Mouse (Mus musculus) frontal cortex, adult 2 months (tissue): ENCODE data around the gene Tbc1d1. TPM values are rescaled to one million over a fixed set of nuclear protein-coding genes. Genes with fewer than 3 reads are reported as not detected.
"Not testable (repeated sequence)": the region's sequence is repeated elsewhere in the genome, so short reads cannot be mapped to it uniquely, and the experiment has no call there.

ENCODE experiments used
- DNase-seq, 2 experiments: peaks; one replicate each; pipeline ENCODE4 v3.0.0; 2022; ENCODE audit warnings: low spot score in 1 of 2; ENCODE audit errors: extremely low spot score in 1 of 2
- polyA plus RNA-seq: library from polyadenylated mRNA; depleted of rRNA; stranded (reverse); fragments of >200 nt; gene quantifications from 2 replicates; pipeline ENCODE4 v1.2.3, GENCODE M21; 2012

The Tbc1d1 gene
- polyA plus RNA-seq, 1 experiment, result 16.1 TPM

- DNase-seq, result no peak
These were observed 188.0 kb downstream of the Tbc1d1 start for GRCm38 (mm10) chr5:64343972-64344700.

- DNase-seq, result no peak
These were observed 189.2 kb downstream of the Tbc1d1 start for GRCm38 (mm10) chr5:64345181-64345735.

GRCm38 (mm10) chr5:64345761-64346160 is 189.7 kb downstream of the Tbc1d1 start:
- DNase-seq, result no peak

- DNase-seq, result no peak
These were observed 190.3 kb downstream of the Tbc1d1 start for GRCm38 (mm10) chr5:64346343-64346885.

- no peak for DNase-seq
These were observed 192.1 kb downstream of the Tbc1d1 start for GRCm38 (mm10) chr5:64348166-64348565.

- no peak for DNase-seq
These were observed 192.7 kb downstream of the Tbc1d1 start for GRCm38 (mm10) chr5:64348780-64349179.

- DNase-seq, result no peak
These were observed 195.9 kb downstream of the Tbc1d1 start for GRCm38 (mm10) chr5:64351968-64352367.

- DNase-seq, result no peak
These were observed 202.8 kb downstream of the Tbc1d1 start for GRCm38 (mm10) chr5:64358639-64359584.

GRCm38 (mm10) chr5:64360147-64360875 is 204.2 kb downstream of the Tbc1d1 start:
- no peak for DNase-seq

GRCm38 (mm10) chr5:64360876-64361268 is 204.8 kb downstream of the Tbc1d1 start:
- DNase-seq, result not testable (repeated sequence)

- no peak for DNase-seq
These were observed 207.8 kb downstream of the Tbc1d1 start for GRCm38 (mm10) chr5:64363859-64364406.

GRCm38 (mm10) chr5:64364432-64365125 is 208.5 kb downstream of the Tbc1d1 start:
- peak; percentile 44 to 56 for DNase-seq

- DNase-seq, result peak in 1 of 2 experiments; percentile 66
These were observed 209.3 kb downstream of the Tbc1d1 start for GRCm38 (mm10) chr5:64365187-64366066.

GRCm38 (mm10) chr5:64366113-64366512 is 210.0 kb downstream of the Tbc1d1 start:
- no peak for DNase-seq

GRCm38 (mm10) chr5:64367426-64367825 is 211.3 kb downstream of the Tbc1d1 start:
- peak in 1 of 2 experiments; percentile 83 for DNase-seq

GRCm38 (mm10) chr5:64371331-64371831 is 215.3 kb downstream of the Tbc1d1 start:
- peak in 1 of 2 experiments; percentile 62 for DNase-seq

- no peak for DNase-seq
These were observed 216.3 kb downstream of the Tbc1d1 start for GRCm38 (mm10) chr5:64372292-64372961.

GRCm38 (mm10) chr5:64373695-64374094 is 217.6 kb downstream of the Tbc1d1 start:
- DNase-seq, result no peak
